Mouse (Mus musculus) E14TG2a.4 (cell line): ENCODE results near the gene Nup153.

Experiments
- CTCF ChIP-seq: conservative IDR thresholded peaks from 2 replicates; pipeline ENCODE4 v1.5.1; 2014; ENCODE audit warnings: low read length
- NANOG ChIP-seq: IDR thresholded peaks from 2 replicates; pipeline ENCODE4 v1.6.1; 2014; ENCODE audit warnings: borderline replicate concordance, low read length, mixed read lengths
- POU5F1 ChIP-seq: IDR thresholded peaks from 2 replicates; pipeline ENCODE4 v1.6.1; 2014; ENCODE audit warnings: low read length, borderline replicate concordance

- TF ChIP-seq CTCF, result no peak; the same call in 1 of the 2 replicates
- no peak for TF ChIP-seq NANOG
- no peak for TF ChIP-seq POU5F1
Measured at GRCm38 (mm10) chr13:46758627-46759026, 30.9 kb upstream of the Nup153 start.
